Mouse (Mus musculus): ENCODE measurements at regions not wholly inside any gene's neighbourhood (a gene's known extent, or its start where the extent isn't known, plus 50 kb on each side); places are given as distances from the start of the nearest gene placed in this dataset.

DNA sequence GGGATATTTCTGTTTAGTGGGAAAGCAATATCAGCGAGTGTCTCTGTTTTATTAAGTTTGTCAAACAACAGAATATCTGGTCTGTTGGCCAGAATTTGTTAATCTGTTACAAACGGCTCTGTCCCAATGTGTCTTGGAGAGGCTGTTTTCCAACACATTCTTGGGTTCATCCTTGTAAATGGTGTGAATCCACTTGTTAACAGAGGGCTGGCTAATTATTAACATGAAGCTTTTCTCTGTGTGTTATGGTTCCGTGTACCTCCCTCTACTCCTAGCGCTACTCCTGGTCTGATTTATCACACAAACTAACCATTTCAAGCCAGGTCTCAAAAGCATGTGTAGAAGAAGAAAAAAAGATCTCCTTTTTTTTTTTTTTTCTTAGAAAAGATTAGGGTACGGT, 60.4 kb downstream of the Pou3f3 start:
- DNase-seq (ENCODE audit: low spot score in 2 of 2): no peak

DNA sequence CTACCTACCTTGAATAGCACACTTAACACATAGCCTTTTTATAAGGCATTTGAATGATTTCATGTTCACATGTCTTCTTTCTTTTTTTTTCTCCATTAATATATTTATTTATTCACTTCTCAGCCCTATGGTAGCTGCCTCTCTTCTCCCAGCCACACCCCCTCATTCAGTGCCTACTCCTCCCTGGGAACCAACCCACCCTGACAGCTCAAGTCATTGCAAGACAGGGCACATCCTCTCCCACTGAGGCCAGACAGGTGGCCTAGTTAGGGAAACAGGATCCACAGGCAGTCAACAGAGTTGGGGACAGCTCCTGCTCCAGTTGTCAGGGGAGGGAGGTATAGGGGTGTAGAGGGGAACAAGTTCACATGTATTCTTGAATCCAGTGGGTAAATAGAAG, 60.9 kb downstream of the Pou3f3 start:
- DNase-seq (ENCODE audit: low spot score in 2 of 2): no peak

GRCm38 (mm10) chr1:42763447-42763846, 67.9 kb downstream of the Pou3f3 start:
- DNase-seq (ENCODE audit: low spot score in 2 of 2): peak; percentile 37 to 61

DNA sequence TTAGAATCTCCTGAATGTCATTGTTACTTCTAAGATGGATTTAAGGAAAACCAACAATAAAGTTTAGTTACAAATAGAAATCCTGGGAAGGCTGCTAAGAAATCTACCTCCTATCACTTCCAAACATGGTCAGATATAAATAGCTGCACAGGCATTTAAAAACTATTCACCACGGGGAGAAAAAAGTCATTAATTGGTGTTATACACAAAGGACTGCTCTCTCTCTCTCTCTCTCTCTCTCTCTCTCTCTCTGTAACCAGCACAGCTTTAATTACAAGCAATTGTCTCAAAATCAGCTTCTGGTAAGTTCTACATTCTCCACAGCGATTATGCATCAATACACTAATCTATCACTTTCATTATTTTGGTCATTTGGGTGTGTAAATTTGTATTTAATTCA, 68.5 kb downstream of the Pou3f3 start:
- no peak for DNase-seq (ENCODE audit: low spot score in 2 of 2)

GRCm38 (mm10) chr1:42770085-42770484, 74.5 kb downstream of the Pou3f3 start:
- DNase-seq (ENCODE audit: low spot score in 2 of 2): no peak

DNA sequence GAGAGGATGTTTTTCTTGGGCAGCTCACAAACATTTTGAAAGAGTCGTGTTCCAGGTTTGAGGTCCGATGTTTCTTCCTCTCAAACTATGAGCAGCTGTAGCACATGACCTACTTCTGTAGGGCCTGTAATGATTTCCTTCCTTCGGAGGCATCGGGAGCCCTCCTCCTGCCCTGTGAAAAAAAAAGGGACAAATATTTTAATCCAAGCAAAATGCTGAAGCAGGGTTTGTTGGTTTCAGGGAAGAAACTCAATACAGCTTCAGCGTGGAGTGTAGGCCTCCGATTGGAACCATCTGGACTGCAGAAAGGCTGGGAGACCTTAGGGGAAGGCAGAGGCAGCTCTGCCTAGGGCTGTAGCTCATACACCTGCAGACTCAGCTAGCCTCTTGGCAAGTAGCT, 76.4 kb downstream of the Pou3f3 start:
- peak in 1 of 2 experiments; percentile 7 for DNase-seq (ENCODE audit: low spot score in 2 of 2)

GRCm38 (mm10) chr1:42773851-42774464, 77.1 kb upstream of the Mrps9 start:
- DNase-seq (ENCODE audit: low spot score in 2 of 2): no peak

GRCm38 (mm10) chr1:42774971-42775892, 75.8 kb upstream of the Mrps9 start:
- DNase-seq (ENCODE audit: low spot score in 2 of 2): no peak

GRCm38 (mm10) chr1:42775893-42776287, 75.1 kb upstream of the Mrps9 start:
- no peak for DNase-seq (ENCODE audit: low spot score in 2 of 2)

- no peak for DNase-seq (ENCODE audit: low spot score in 2 of 2)
These were observed 73.6 kb upstream of the Mrps9 start for GRCm38 (mm10) chr1:42777416-42777815.

DNA sequence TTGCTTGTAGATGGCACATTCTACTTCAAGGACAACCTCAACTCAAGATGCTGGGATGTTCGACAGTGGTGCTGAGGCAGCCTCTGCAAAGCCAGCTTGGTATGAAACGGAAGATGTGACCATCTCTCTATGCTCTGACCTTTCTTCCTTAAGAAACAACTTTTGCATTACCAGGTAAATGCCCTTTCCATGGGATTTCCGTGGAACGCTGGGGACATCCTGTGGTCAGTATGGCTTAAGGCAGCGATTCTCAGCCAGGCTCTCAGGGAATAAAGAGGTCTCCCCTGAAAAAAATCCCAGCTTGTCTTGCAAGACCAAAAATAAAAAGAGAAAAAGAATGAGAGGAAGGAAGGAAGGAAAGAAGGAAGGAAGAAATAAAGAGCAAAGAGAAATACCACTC, 71.3 kb upstream of the Mrps9 start:
- no peak for DNase-seq (ENCODE audit: low spot score in 2 of 2)

GRCm38 (mm10) chr1:42780266-42780665, 70.8 kb upstream of the Mrps9 start:
- DNase-seq (ENCODE audit: low spot score in 2 of 2): no peak

GRCm38 (mm10) chr1:42781533-42781932, 69.5 kb upstream of the Mrps9 start:
- no peak for DNase-seq (ENCODE audit: low spot score in 2 of 2)

GRCm38 (mm10) chr1:42783072-42783672, 67.9 kb upstream of the Mrps9 start:
- no peak for DNase-seq (ENCODE audit: low spot score in 2 of 2)

DNA sequence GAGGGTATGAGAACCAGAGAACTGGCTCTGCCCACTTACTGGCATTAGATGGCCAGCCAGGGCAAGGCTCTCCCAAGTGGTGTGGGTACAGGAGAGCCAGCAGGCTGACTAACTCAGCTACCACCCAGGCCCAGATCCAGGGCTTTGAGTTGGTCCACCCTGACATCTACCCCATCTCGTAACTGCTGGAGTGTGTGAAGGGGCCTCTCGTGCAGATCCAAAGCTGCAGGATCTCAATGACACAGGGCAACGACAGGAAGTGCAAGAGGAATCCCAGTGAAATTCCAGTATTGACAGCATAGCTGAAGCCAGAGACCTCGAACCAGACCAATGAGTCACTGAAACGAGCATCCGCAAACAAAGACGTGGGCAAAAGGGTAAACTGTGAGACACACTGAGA, 63.8 kb upstream of the Mrps9 start:
- no peak for DNase-seq (ENCODE audit: low spot score in 2 of 2)

- DNase-seq (ENCODE audit: low spot score in 2 of 2): no peak
These were observed 62.6 kb upstream of the Mrps9 start for GRCm38 (mm10) chr1:42788413-42788812.
